Mouse (Mus musculus): Measurements from ENCODE around the gene Pom121. TPM values are rescaled to one million over a fixed set of nuclear protein-coding genes. Genes with fewer than 3 reads are reported as not detected.

Pom121 gene
- polyA plus RNA-seq (2012; ENCODE audit: insufficient read depth, insufficient read length, missing spikeins), result 15.0 and 17.5 TPM in 2 replicates

DNA sequence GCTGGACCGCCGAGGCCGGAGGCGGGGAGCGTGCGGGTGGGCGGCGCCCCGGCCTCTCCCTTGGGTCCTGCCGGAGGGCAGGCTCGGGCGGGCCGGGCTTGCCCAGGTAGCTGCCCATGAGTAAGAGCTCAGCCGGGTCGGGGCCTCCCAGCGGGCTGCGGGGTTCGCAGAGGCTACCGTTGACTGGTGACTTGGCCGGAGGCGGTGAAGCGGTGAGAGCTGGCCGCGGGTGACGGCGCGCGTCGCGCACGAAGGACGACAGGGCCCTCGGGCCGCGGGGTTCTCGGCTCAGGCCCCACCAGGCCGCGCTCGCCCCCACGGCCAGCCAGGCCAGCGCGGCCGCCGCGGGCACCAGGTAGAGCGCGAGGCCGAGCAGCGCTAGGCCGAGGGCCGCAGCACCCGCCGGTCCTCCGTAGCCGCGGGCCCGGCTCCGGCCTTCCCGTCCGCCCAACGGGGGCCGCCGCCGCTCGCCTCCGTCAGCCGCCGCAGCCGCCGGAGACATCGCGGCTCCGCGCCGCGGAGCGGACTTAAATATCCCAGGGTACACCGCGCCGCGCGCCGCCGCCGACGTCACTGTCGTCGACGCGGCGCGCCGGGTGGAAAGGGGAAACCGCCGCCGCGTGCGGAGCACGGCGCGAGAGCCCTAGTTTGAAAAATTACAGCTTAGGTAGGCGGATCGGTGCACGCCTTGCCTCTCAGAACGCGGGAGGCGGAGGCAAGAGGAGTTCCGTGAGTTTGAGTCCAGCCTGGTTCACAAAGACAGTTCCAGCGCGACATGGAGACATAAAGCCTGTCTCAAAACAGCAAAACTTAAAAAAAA lies at the start of gene Pom121:
Gene Pom121 (minus strand): TSS at position 543 of the 820 bp plus-strand sequence.
- Histone ChIP-seq H3K27ac (ENCODE audit: insufficient read depth, low read depth, low read length) (peak within 1 kb of the TSS; percentile 71), H3K4me1 (ENCODE audit: control insufficient read depth, insufficient read depth, low read length) (peaks cover 15% of the 10 kb centered on the region), H3K4me3 (ENCODE audit: insufficient read depth, low read length) (peak within 1 kb of the TSS; percentile 90)
- TF ChIP-seq POLR2A (IDR thresholded peaks at IDR 0.05; ENCODE audit: borderline replicate concordance, low read depth, low read length) (no peak), CTCF (IDR thresholded peaks at IDR 0.05; ENCODE audit: low read depth, low read length) (no peak)

DNA sequence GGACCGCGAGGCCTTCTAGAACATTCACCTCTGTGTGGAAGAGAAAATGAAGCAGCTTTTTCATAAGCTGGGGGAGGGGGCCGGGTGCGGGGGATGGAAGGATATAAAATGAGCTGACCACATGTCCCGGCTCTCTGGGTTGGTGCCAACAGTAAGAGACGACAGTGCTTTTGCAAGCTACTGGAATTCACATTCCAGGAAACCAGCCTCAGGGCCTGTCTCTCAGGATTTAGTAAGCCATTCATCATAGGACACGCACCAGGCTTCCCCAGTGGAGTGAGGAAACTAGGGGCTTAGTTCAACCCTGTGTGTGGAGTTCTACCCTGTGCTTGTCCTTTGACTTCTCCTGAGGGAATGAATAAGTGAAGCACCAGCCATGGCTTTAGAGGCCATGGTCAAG lies 48.1 kb upstream of the Pom121 start:
- Histone ChIP-seq H3K4me1 (ENCODE audit: control insufficient read depth, insufficient read depth, low read length) (peaks cover 20% of the 10 kb centered on the region), H3K27ac (ENCODE audit: insufficient read depth, low read depth, low read length) (no peak overlapping the region), H3K4me3 (ENCODE audit: insufficient read depth, low read length) (no peak overlapping the region)
- TF ChIP-seq CTCF (IDR thresholded peaks at IDR 0.05; ENCODE audit: low read depth, low read length) (no peak), POLR2A (IDR thresholded peaks at IDR 0.05; ENCODE audit: borderline replicate concordance, low read depth, low read length) (no peak)

DNA sequence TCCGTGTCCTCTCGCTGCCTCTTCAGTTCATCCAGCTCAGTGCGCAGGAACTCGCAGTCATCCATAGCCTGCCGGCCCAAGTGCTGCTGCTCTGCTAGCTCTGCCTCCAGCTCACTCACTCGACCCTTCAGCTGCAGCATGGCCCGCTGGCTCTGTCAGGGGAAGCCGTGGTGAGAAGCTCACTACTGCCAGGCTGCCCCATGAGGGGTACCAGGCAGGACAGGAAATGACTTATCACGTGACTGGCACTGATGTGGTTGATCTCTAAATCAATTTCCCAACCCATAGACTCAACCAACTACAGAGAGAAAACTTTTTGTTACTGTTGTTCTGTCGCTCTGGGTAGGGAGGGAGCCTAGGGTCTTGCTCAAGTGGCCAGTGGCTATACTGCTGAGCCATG lies 40.7 kb upstream of the Pom121 start:
- Histone ChIP-seq H3K4me3 (ENCODE audit: insufficient read depth, low read length) (no peak overlapping the region), H3K27ac (ENCODE audit: insufficient read depth, low read depth, low read length) (no peak overlapping the region), H3K4me1 (ENCODE audit: control insufficient read depth, insufficient read depth, low read length) (peaks cover 2% of the 10 kb centered on the region; the same call in 1 of the 2 replicates)
- TF ChIP-seq CTCF (IDR thresholded peaks at IDR 0.05; ENCODE audit: low read depth, low read length) (no peak), POLR2A (IDR thresholded peaks at IDR 0.05; ENCODE audit: borderline replicate concordance, low read depth, low read length) (no peak)

DNA sequence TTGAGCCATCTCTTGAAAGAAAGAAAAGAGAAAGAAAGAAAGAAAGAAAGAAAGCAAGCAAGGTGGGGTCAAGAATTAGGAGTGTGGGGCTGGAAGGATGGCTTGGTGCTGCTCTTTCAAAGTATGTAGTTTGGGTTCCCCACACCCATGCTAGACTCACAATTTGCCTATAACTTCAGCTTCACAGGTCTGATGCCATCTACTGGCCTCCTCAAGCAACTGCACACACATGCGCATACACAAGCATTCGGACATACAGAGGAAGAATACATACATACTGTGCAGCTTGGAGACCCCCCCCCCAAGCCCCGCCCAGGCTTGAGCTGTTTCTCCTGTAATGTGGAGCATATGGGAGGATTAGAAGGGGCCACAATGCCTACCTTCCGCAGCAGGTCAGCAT lies 39.5 kb upstream of the Pom121 start:
- TF ChIP-seq POLR2A (IDR thresholded peaks at IDR 0.05; ENCODE audit: borderline replicate concordance, low read depth, low read length), result no peak
- no peak for TF ChIP-seq CTCF (IDR thresholded peaks at IDR 0.05; ENCODE audit: low read depth, low read length)
- H3K4me3 ChIP-seq (ENCODE audit: insufficient read depth, low read length), result no peak overlapping the region
- H3K27ac ChIP-seq (ENCODE audit: insufficient read depth, low read depth, low read length), result no peak overlapping the region
- peaks cover 2% of the 10 kb centered on the region; the same call in 1 of the 2 replicates for H3K4me1 ChIP-seq (ENCODE audit: control insufficient read depth, insufficient read depth, low read length)

DNA sequence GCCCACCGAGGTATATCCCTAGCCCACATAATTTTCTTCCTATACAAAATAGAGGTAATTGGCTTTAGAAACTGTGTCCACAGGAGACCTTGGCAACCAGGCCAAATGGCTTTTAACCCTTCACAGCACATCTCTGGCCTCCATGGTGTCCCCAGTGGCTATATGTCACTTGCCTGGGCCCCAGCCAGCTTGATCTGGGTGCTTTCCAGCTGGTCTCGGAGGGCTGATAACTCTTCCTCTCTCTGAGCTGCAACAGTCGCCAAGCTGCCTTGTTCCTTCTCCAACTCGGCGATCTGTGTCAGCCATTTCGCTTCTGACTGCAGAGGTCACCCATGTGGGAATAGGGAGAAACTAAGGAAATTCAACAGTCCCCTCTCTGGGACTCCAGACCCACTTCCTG lies 36.8 kb upstream of the Pom121 start:
- Histone ChIP-seq H3K4me3 (ENCODE audit: insufficient read depth, low read length) (no peak overlapping the region), H3K4me1 (ENCODE audit: control insufficient read depth, insufficient read depth, low read length) (no peaks in the 10 kb centered on the region), H3K27ac (ENCODE audit: insufficient read depth, low read depth, low read length) (no peak overlapping the region)
- no peak for TF ChIP-seq CTCF (IDR thresholded peaks at IDR 0.05; ENCODE audit: low read depth, low read length)
- no peak for TF ChIP-seq POLR2A (IDR thresholded peaks at IDR 0.05; ENCODE audit: borderline replicate concordance, low read depth, low read length)

DNA sequence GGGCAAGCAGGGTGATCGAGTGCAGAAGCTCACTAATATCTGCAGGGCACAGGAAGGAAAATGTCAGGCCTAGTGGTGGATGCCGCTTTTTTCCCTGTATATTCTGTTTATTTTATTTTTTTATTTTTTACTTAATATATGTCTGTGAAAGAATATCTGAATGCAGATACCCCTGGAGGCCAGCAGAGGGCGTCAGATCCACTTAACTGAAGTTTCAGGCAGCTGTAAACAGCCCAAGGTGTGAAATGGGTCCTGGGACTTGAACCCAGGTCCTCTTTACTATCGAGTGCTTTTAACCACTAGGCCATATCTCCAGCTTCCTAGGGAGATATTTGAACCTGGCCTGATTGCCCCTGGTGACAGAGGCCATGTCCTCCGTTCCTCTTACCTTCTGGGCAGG lies 34.4 kb upstream of the Pom121 start:
- TF ChIP-seq POLR2A (IDR thresholded peaks at IDR 0.05; ENCODE audit: borderline replicate concordance, low read depth, low read length), result no peak
- peak; percentile 72 for TF ChIP-seq CTCF (IDR thresholded peaks at IDR 0.05; ENCODE audit: low read depth, low read length)
- Histone ChIP-seq H3K4me1 (ENCODE audit: control insufficient read depth, insufficient read depth, low read length) (no peaks in the 10 kb centered on the region), H3K4me3 (ENCODE audit: insufficient read depth, low read length) (no peak overlapping the region), H3K27ac (ENCODE audit: insufficient read depth, low read depth, low read length) (no peak overlapping the region)

DNA sequence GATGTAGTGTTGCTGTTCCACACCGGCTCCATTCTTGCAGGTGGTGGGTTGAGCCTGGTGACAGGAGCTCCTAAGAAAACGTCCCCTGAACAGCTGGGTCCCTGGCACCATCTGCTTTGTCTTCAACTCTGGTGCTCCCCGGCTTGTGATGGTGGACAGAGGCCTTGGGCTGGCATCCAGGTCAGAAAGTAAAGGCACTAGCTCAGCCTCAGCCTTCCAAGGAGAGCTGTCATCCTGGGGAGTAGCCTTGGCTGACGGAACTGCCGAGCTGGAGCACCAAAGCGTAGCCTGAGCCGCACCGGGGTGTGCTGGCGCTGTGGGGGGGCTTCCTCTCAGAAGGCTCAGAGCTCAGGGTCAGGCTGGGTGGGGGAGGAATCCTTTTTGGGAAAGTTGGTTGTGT lies 15.9 kb upstream of the Pom121 start:
- no peak for TF ChIP-seq POLR2A (IDR thresholded peaks at IDR 0.05; ENCODE audit: borderline replicate concordance, low read depth, low read length)
- no peak for TF ChIP-seq CTCF (IDR thresholded peaks at IDR 0.05; ENCODE audit: low read depth, low read length)
- no peak overlapping the region for H3K4me3 ChIP-seq (ENCODE audit: insufficient read depth, low read length)

DNA sequence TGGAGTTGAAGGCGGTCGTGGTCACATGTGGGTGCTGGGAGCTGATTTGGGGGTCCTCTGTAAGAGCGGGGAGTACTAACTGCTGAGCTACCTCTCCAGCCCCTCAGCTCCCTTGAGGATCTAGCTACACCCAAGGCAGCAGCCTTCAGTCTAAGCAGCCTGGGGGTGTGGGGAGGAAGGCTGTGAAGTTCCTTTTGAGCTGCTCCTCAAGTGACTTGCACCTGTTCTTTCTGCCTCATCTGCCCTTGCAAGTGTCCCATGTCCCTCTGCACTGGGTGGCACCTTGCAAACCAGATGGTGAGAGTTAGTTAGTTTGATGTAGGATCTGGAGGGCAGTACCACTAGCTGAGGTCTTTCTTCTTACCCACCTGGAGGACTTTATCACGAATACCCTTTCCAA lies 13.8 kb upstream of the Pom121 start:
- Histone ChIP-seq H3K27ac (ENCODE audit: insufficient read depth, low read depth, low read length) (no peak overlapping the region), H3K4me3 (ENCODE audit: insufficient read depth, low read length) (no peak overlapping the region), H3K4me1 (ENCODE audit: control insufficient read depth, insufficient read depth, low read length) (no peaks in the 10 kb centered on the region)
- TF ChIP-seq POLR2A (IDR thresholded peaks at IDR 0.05; ENCODE audit: borderline replicate concordance, low read depth, low read length), result no peak
- no peak for TF ChIP-seq CTCF (IDR thresholded peaks at IDR 0.05; ENCODE audit: low read depth, low read length)

More for the DNA sequence above, 15.9 kb upstream of the Pom121 start:
- Histone ChIP-seq H3K4me1 (ENCODE audit: control insufficient read depth, insufficient read depth, low read length) (no peaks in the 10 kb centered on the region), H3K27ac (ENCODE audit: insufficient read depth, low read depth, low read length) (no peak overlapping the region)

DNA sequence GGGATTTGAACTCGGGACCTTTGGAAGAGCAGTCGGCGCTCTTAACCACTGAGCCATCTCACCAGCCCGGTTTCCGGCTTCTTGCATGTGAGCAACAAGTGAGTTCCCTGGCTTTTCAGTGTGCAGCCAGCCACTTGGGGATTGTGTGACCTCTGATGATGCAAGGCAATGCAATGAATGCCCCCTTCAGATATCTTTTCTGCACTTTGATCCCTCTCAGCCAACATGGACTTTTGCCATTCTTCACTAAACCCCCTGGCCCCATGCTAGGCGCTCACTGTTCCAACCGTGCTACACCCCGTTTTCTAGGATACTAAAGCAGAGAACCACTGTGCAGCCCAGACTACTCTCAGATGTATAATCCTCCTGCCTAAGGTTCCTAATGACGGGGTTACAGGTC lies 11.1 kb upstream of the Pom121 start:
- Histone ChIP-seq H3K27ac (ENCODE audit: insufficient read depth, low read depth, low read length) (no peak overlapping the region), H3K4me1 (ENCODE audit: control insufficient read depth, insufficient read depth, low read length) (no peaks in the 10 kb centered on the region), H3K4me3 (ENCODE audit: insufficient read depth, low read length) (no peak overlapping the region)
- TF ChIP-seq POLR2A (IDR thresholded peaks at IDR 0.05; ENCODE audit: borderline replicate concordance, low read depth, low read length) (no peak), CTCF (IDR thresholded peaks at IDR 0.05; ENCODE audit: low read depth, low read length) (no peak)

DNA sequence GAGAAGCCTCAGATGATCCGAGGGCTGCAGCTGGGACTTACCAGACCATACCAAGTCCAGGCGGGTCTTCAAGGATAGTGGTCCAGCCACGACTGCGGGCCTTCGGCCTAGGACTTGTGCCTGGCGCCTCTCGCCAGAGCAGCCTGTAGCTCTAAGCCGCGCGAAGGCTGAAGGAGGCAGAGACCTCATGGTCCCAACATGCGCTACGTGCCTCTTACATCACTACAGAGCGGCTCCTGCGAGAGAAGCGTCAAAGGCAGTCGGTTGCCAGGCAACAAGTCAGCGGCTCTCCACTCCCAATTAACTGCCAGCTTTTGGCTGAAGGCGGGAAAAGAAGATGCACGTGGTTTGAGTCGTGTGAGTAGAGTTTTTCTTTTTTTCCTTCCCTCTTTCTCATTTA lies 10.3 kb upstream of the Pom121 start:
- Histone ChIP-seq H3K4me3 (ENCODE audit: insufficient read depth, low read length) (no peak overlapping the region), H3K27ac (ENCODE audit: insufficient read depth, low read depth, low read length) (no peak overlapping the region), H3K4me1 (ENCODE audit: control insufficient read depth, insufficient read depth, low read length) (no peaks in the 10 kb centered on the region)
- TF ChIP-seq CTCF (IDR thresholded peaks at IDR 0.05; ENCODE audit: low read depth, low read length) (no peak), POLR2A (IDR thresholded peaks at IDR 0.05; ENCODE audit: borderline replicate concordance, low read depth, low read length) (no peak)

All from bone marrow macrophage, adult 2 months (primary cell).